In genomic region chr1:193309785-193310518, GRCm38 (mm10) we compare ENCODE assay signal across 28 mouse cellular contexts. TPM values are rescaled to one million over a fixed set of nuclear protein-coding genes. Genes with fewer than 3 reads are reported as not detected.
A peak's percentile ranks its signal among the peaks of the same experiment; 100 is the strongest.
DNase-seq lines count a peak whose midpoint lies in the region; ATAC-seq lines count a peak whose summit lies in the region.
"Had no signal": no experiment of that assay in that cellular context is flagged by ENCODE, and none has a peak within 500 bp of the region (broad histone marks: within the 10 kb centered on the region; RNA-seq: fewer than 3 reads in every experiment).

No protein-coding gene starts in this region.

- DNase-seq in heart, embryonic 10.5 days (ENCODE audit: low spot score) = no peak
- DNase-seq in midbrain, embryonic 11.5 days (ENCODE audit: low spot score, missing footprints) = peak; percentile 57
- DNase-seq in midbrain, embryonic 14.5 days = no peak
- DNase-seq in lung, postnatal 36 days = peak; percentile 62
- no peak for DNase-seq in midbrain, embryonic 10.5 days (ENCODE audit: low spot score)
- DNase-seq: cerebellum, adult 11 months; cerebellum, adult 9-10 months; cerebellum, postnatal 36 days; embryo, embryonic 11 days; gastrocnemius, adult 2 months; kidney, adult 8-10 months; kidney, postnatal 4 days; layer of hippocampus, postnatal 36 days; left cerebral cortex, postnatal 4 days; retina, postnatal 1 day; right cerebral cortex, postnatal 14 days had no signal

- 38% methylated on average over 1 of the region's 1 CpGs for WGBS in heart, embryonic 10.5 days
- 42% methylated on average over 1 of the region's 1 CpGs for WGBS in heart, embryonic 11.5 days (ENCODE audit: insufficient replicate concordance)
- 82% methylated on average over 1 of the region's 1 CpGs for WGBS in midbrain, embryonic 11.5 days
- 87% methylated on average over 1 of the region's 1 CpGs for WGBS in midbrain, embryonic 14.5 days
- 79% methylated on average over 1 of the region's 1 CpGs for WGBS in midbrain, embryonic 10.5 days

- 0 out of 2 replicates have a peak overlapping the region, but pooled peaks have one; percentile 17 for H3K27ac ChIP-seq in heart, embryonic 10.5 days
- H3K27ac ChIP-seq in heart, embryonic 11.5 days (ENCODE audit: low read depth, low read length) = no peak overlapping the region
- no peak overlapping the region for H3K27ac ChIP-seq in midbrain, embryonic 11.5 days (ENCODE audit: low read depth, low read length)
- H3K27ac ChIP-seq in midbrain, embryonic 14.5 days (replicated peaks; ENCODE audit: low read depth, low read length) = no peak overlapping the region
- H3K27ac ChIP-seq in midbrain, embryonic 10.5 days (replicated peaks) = no peak overlapping the region
- H3K27ac ChIP-seq: embryonic facial prominence, embryonic 12.5 days; gastrocnemius, adult 2 months; heart, embryonic 15.5 days; hindbrain, embryonic 12.5 days; kidney, postnatal 0 days; liver, embryonic 15.5 days; midbrain, embryonic 13.5 days; neural tube, embryonic 15.5 days had no signal

- H3K36me3 ChIP-seq in heart, embryonic 10.5 days = no peaks in the 10 kb centered on the region
- H3K36me3 ChIP-seq in heart, embryonic 11.5 days (ENCODE audit: control insufficient read depth, insufficient read depth, low read length) = no peaks in the 10 kb centered on the region
- no peaks in the 10 kb centered on the region for H3K36me3 ChIP-seq in midbrain, embryonic 11.5 days (ENCODE audit: control insufficient read depth, insufficient read depth, low read length)
- no peaks in the 10 kb centered on the region for H3K36me3 ChIP-seq in midbrain, embryonic 14.5 days (ENCODE audit: control insufficient read depth, insufficient read depth, low read length)
- no peaks in the 10 kb centered on the region for H3K36me3 ChIP-seq in midbrain, embryonic 10.5 days
- H3K36me3 ChIP-seq: embryonic facial prominence, embryonic 12.5 days; G1E; heart, embryonic 15.5 days; hindbrain, embryonic 12.5 days; liver, embryonic 15.5 days; midbrain, embryonic 13.5 days; neural tube, embryonic 15.5 days had no signal

- H3K4me1 ChIP-seq in heart, embryonic 10.5 days = peaks cover 23% of the 10 kb centered on the region
- H3K4me1 ChIP-seq in heart, embryonic 11.5 days (ENCODE audit: control insufficient read depth, insufficient read depth, low read length) = peaks cover 1% of the 10 kb centered on the region; the same call in 1 of the 2 replicates
- no peaks in the 10 kb centered on the region for H3K4me1 ChIP-seq in midbrain, embryonic 11.5 days (ENCODE audit: control insufficient read depth, insufficient read depth, low read length)
- peaks cover 5% of the 10 kb centered on the region; the same call in 1 of the 2 replicates for H3K4me1 ChIP-seq in midbrain, embryonic 14.5 days (ENCODE audit: control insufficient read depth, insufficient read depth, low read length)
- peaks cover 6% of the 10 kb centered on the region for H3K4me1 ChIP-seq in midbrain, embryonic 10.5 days
- H3K4me1 ChIP-seq: embryonic facial prominence, embryonic 12.5 days; neural tube, embryonic 15.5 days had no signal

- no peak for ATAC-seq in heart, embryonic 11.5 days (replicated peaks; ENCODE audit: insufficient number of reproducible peaks, low FRiP score, low TSS enrichment)
- ATAC-seq in midbrain, embryonic 11.5 days (ENCODE audit: low FRiP score) = no peak
- no peak for ATAC-seq in midbrain, embryonic 14.5 days (ENCODE audit: low FRiP score, low TSS enrichment)
- no peak for ATAC-seq in frontal cortex, adult (ENCODE audit: low TSS enrichment)
- ATAC-seq: forebrain, embryonic 14.5 days; intestine, embryonic 16.5 days; midbrain, embryonic 13.5 days had no signal

- H3K9me3 ChIP-seq in heart, embryonic 10.5 days = no peaks in the 10 kb centered on the region
- H3K9me3 ChIP-seq in heart, embryonic 11.5 days (replicated peaks; ENCODE audit: control insufficient read depth, low read length) = no peaks in the 10 kb centered on the region
- no peaks in the 10 kb centered on the region for H3K9me3 ChIP-seq in midbrain, embryonic 11.5 days (ENCODE audit: control insufficient read depth, low read length)
- H3K9me3 ChIP-seq in midbrain, embryonic 14.5 days (ENCODE audit: control insufficient read depth, low read length) = no peaks in the 10 kb centered on the region
- H3K9me3 ChIP-seq in midbrain, embryonic 10.5 days (replicated peaks) = no peaks in the 10 kb centered on the region
- H3K9me3 ChIP-seq: embryonic facial prominence, embryonic 12.5 days; G1E; heart, embryonic 15.5 days; hindbrain, embryonic 12.5 days; liver, embryonic 15.5 days; midbrain, embryonic 13.5 days; neural tube, embryonic 15.5 days had no signal

- H3K9ac ChIP-seq in heart, embryonic 11.5 days (ENCODE audit: low read depth, low read length) = no peak overlapping the region
- no peak overlapping the region for H3K9ac ChIP-seq in midbrain, embryonic 11.5 days (ENCODE audit: low read length)
- no peak overlapping the region for H3K9ac ChIP-seq in midbrain, embryonic 14.5 days (replicated peaks; ENCODE audit: low read length)
- H3K9ac ChIP-seq: embryonic facial prominence, embryonic 12.5 days; heart, embryonic 15.5 days; hindbrain, embryonic 12.5 days; liver, embryonic 15.5 days; midbrain, embryonic 13.5 days; neural tube, embryonic 15.5 days had no signal

- H3K4me3 ChIP-seq in heart, embryonic 10.5 days = no peak overlapping the region
- H3K4me3 ChIP-seq in heart, embryonic 11.5 days (ENCODE audit: low read depth, low read length) = no peak overlapping the region
- H3K4me3 ChIP-seq in midbrain, embryonic 11.5 days (ENCODE audit: low read depth, low read length) = no peak overlapping the region
- H3K4me3 ChIP-seq in midbrain, embryonic 14.5 days (replicated peaks; ENCODE audit: low read depth, low read length) = no peak overlapping the region
- H3K4me3 ChIP-seq in midbrain, embryonic 10.5 days = no peak overlapping the region
- H3K4me3 ChIP-seq: embryonic facial prominence, embryonic 12.5 days; gastrocnemius, adult 2 months; heart, embryonic 15.5 days; hindbrain, embryonic 12.5 days; liver, embryonic 15.5 days; midbrain, embryonic 13.5 days; neural tube, embryonic 15.5 days had no signal

- no peaks in the 10 kb centered on the region for H3K27me3 ChIP-seq in heart, embryonic 10.5 days (ENCODE audit: insufficient read depth, poor library complexity, severe bottlenecking)
- H3K27me3 ChIP-seq in heart, embryonic 11.5 days (ENCODE audit: control insufficient read depth, insufficient read depth, low read length) = no peaks in the 10 kb centered on the region
- H3K27me3 ChIP-seq in midbrain, embryonic 11.5 days (ENCODE audit: control insufficient read depth, insufficient read depth, low read length) = no peaks in the 10 kb centered on the region
- H3K27me3 ChIP-seq in midbrain, embryonic 14.5 days (ENCODE audit: control insufficient read depth, insufficient read depth, low read length) = no peaks in the 10 kb centered on the region
- no peaks in the 10 kb centered on the region; the same call in 1 of the 2 replicates for H3K27me3 ChIP-seq in midbrain, embryonic 10.5 days (ENCODE audit: low read depth, poor library complexity, severe bottlenecking)
- H3K27me3 ChIP-seq: embryonic facial prominence, embryonic 12.5 days; heart, embryonic 15.5 days; hindbrain, embryonic 12.5 days; liver, embryonic 15.5 days; midbrain, embryonic 13.5 days; neural tube, embryonic 15.5 days had no signal

- H3K4me2 ChIP-seq in heart, embryonic 11.5 days = no peak overlapping the region
- no peak overlapping the region for H3K4me2 ChIP-seq in midbrain, embryonic 11.5 days
- no peak overlapping the region for H3K4me2 ChIP-seq in midbrain, embryonic 14.5 days (ENCODE audit: low read length)
- H3K4me2 ChIP-seq: embryonic facial prominence, embryonic 12.5 days; heart, embryonic 15.5 days; hindbrain, embryonic 12.5 days; liver, embryonic 15.5 days; midbrain, embryonic 13.5 days; neural tube, embryonic 15.5 days had no signal

RNA-seq across cellular contexts. Expression of gene G0s2, which starts 36.9 kb away (rescaled TPM):
- polyA plus RNA-seq in heart, embryonic 10.5 days (2016; fragmentation: Nextera tagmentation; extraction: Ambion mirVana) = 36.1 and 44.0 TPM in 2 replicates
- polyA plus RNA-seq in heart, embryonic 11.5 days (2014; fragmentation: Nextera tagmentation; extraction: Ambion mirVana) = 38.5 and 45.3 TPM in 2 replicates
- polyA plus RNA-seq in midbrain, embryonic 11.5 days (2014; fragmentation: Nextera tagmentation; extraction: Ambion mirVana) = 7.9 and 11.4 TPM in 2 replicates
- 5.7 and 7.4 TPM in 2 replicates for polyA plus RNA-seq in midbrain, embryonic 14.5 days (2014; fragmentation: Nextera tagmentation; extraction: Ambion mirVana)
- 9.0 and 10.3 TPM in 2 replicates for polyA plus RNA-seq in midbrain, embryonic 10.5 days (2016; fragmentation: Nextera tagmentation; extraction: Ambion mirVana)
- polyA plus RNA-seq: G1E had no signal

RNA-seq across cellular contexts. Expression of gene Hsd11b1, which starts 46.1 kb away (rescaled TPM):
- 1.0 and 2.2 TPM in 2 replicates for polyA plus RNA-seq in heart, embryonic 10.5 days (2016; fragmentation: Nextera tagmentation; extraction: Ambion mirVana)
- 1.6 and 2.2 TPM in 2 replicates for polyA plus RNA-seq in heart, embryonic 11.5 days (2014; fragmentation: Nextera tagmentation; extraction: Ambion mirVana)
- 0.23 TPM in 1 of 2 replicates, not detected in the other for polyA plus RNA-seq in midbrain, embryonic 11.5 days (2014; fragmentation: Nextera tagmentation; extraction: Ambion mirVana)
- 0.22 TPM in 1 of 2 replicates, not detected in the other for polyA plus RNA-seq in midbrain, embryonic 14.5 days (2014; fragmentation: Nextera tagmentation; extraction: Ambion mirVana)
- 0.09 TPM in 1 of 2 replicates, not detected in the other for polyA plus RNA-seq in midbrain, embryonic 10.5 days (2016; fragmentation: Nextera tagmentation; extraction: Ambion mirVana)
- polyA plus RNA-seq: G1E; midbrain, embryonic 13.5 days had no signal

Comparison
In these comparisons a context has a peak if more than half of its experiments do, and no peak if none do; other contexts are left out.
1. DNase-seq: peak in midbrain, embryonic 11.5 days (single experiment) and lung, postnatal 36 days (single experiment); none in heart, embryonic 10.5 days (single experiment), midbrain, embryonic 14.5 days (single experiment) and midbrain, embryonic 10.5 days (single experiment).